Mouse (Mus musculus) stomach, embryonic 14.5 days (tissue): ENCODE data around the gene Spata18. TPM values are rescaled to one million over a fixed set of nuclear protein-coding genes. Genes with fewer than 3 reads are reported as not detected.
A peak's percentile ranks its signal among the peaks of the same experiment; 100 is the strongest.

ENCODE experiments used
- ATAC-seq: fragments of 200-750 bp; cut with Nextera tagmentation; 2 replicates; pipeline ENCODE4 v1.8.0; 2017; ENCODE audit warnings: low read depth, moderate TSS enrichment; ENCODE audit not compliant: insufficient number of reproducible peaks, insufficient read depth, low FRiP score
- H3K27ac ChIP-seq: fragments of 300-500 bp; sonication (generic); 2 replicates; pipeline ENCODE4 v1.5.1; 2014; ENCODE audit warnings: mild to moderate bottlenecking, low read length, moderate library complexity, mixed read lengths
- H3K27me3 ChIP-seq: fragments of 300-500 bp; sonication (generic); 2 replicates; pipeline ENCODE4 v1.6.1; 2014; ENCODE audit warnings: low read length, control low read depth, mixed read lengths; ENCODE audit not compliant: control insufficient read depth, insufficient read depth
- H3K36me3 ChIP-seq: fragments of 300-500 bp; sonication (generic); 2 replicates; pipeline ENCODE4 v1.6.1; 2014; ENCODE audit warnings: mild to moderate bottlenecking, control low read depth, low read length, moderate library complexity, mixed read lengths; ENCODE audit not compliant: control insufficient read depth, insufficient read depth
- H3K4me1 ChIP-seq: fragments of 300-500 bp; sonication (generic); 2 replicates; pipeline ENCODE4 v1.6.1; 2014; ENCODE audit warnings: low read length, control low read depth, mixed read lengths; ENCODE audit not compliant: control insufficient read depth, insufficient read depth
- H3K4me2 ChIP-seq: fragments of 300-500 bp; sonication (generic); replicated peaks from 2 replicates; pipeline ENCODE4 v1.6.1; 2014; ENCODE audit warnings: low read depth, low read length, control low read depth
- H3K4me3 ChIP-seq: fragments of 300-500 bp; sonication (generic); 2 replicates; pipeline ENCODE4 v1.5.1; 2014; ENCODE audit warnings: low read depth, low read length, control low read depth
- H3K9ac ChIP-seq: fragments of 300-500 bp; sonication (generic); replicated peaks from 2 replicates; pipeline ENCODE4 v1.6.1; 2014; ENCODE audit warnings: low read depth, mild to moderate bottlenecking, control low read depth, low read length, moderate library complexity, mixed read lengths
- H3K9me3 ChIP-seq: fragments of 300-500 bp; sonication (generic); 2 replicates; pipeline ENCODE4 v1.6.1; 2016; ENCODE audit warnings: low read depth, low read length, control low read depth; ENCODE audit not compliant: control insufficient read depth
- WGBS: fragments of 180-500 bp; shearing (Covaris S2); extraction: QIAGEN DNeasy Blood & Tissue Kit; methylation state at CpG from one replicate; pipeline ENCODE4 v1.1.7; 2014; 5-methylcytosine and 5-hydroxymethylcytosine counted together
- polyA plus RNA-seq: library from polyadenylated mRNA; unstranded; fragments of >200 nt; fragmentation: Nextera tagmentation; extraction: Ambion mirVana; gene quantifications from 2 replicates; pipeline ENCODE4 v1.2.1, GENCODE M21; 2014

Spata18 gene
- 0.21 and 0.36 TPM in 2 replicates for polyA plus RNA-seq

DNA sequence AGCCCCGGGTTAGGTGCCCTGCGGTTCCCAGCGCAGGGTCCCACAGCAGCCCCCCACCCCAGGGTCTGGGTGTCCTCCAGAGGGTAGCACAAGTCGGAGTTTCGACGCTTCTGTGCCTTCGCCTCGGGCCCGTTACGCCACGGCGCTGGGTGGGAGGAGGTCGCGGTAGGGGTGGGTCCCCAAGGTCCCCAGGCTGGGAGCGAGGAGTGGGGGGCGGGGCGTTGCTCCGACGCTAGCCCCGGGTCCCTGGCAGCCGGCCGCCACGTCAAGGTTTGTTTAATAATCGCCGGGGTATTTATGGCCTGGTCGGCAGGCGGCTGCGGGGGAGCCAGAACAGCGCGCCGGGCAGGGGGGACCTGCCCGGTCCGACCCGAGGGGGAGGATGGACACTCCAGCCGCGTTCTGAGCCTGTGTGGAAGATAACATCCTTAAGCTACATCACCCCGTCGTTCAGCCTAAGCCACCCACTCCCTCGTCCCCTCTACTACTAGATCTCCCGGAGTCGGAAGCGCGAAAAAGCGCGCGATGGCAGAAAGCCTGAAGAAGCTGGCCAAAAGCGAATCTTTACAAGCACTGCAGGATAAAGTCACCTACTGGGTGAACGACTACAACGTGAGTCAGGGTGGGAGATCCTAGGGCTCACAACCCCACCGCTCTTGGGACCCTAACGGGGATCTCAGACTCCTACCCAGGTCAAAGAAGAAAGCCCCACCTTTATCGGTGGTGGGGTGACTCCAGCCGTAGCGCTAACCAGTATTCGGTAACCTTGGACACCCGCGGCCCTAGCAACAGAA lies at the start of gene Spata18:
Gene Spata18, plus strand, starts transcription at position 319 of the 794 bp plus-strand sequence.
- Histone ChIP-seq H3K9ac (peak within 1 kb of the TSS; percentile 36), H3K4me1 (peaks cover 12% of the 10 kb centered on the region; the same call in 1 of the 2 replicates), H3K36me3 (no peaks in the 10 kb centered on the region), H3K9me3 (no peaks in the 10 kb centered on the region), H3K27ac (no peak within 1 kb of the TSS), H3K4me2 (peak within 1 kb of the TSS; percentile 98), H3K4me3 (peak within 1 kb of the TSS; percentile 54), H3K27me3 (peaks cover 34% of the 10 kb centered on the region)
- ATAC-seq = peak; percentile 26; the same call in 1 of the 2 replicates
- under 1% methylated on average over 57 of the region's 57 CpGs for WGBS

DNA sequence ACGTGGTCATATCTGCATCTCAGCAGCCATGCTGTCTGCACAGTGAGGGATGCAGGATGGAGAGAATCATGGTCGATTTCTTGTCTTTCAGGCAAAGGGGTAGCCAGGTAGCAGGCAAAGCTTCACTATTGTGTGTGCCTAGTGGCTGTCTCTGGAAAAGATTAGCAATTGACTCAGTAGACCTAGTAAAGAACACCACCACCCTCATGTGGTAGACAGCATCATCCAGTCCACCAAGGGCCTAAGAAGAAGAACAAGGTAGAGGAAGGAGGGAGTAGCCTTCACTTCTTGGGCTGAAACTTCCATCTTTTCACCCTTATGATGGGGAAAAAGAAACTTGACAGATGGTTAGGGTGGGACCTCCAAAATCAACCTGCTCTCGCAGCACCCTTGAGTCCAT lies 48.3 kb upstream of the Spata18 start:
- Histone ChIP-seq H3K4me2 (no peak overlapping the region), H3K36me3 (no peaks in the 10 kb centered on the region), H3K9me3 (no peaks in the 10 kb centered on the region), H3K4me1 (no peaks in the 10 kb centered on the region), H3K4me3 (no peak overlapping the region), H3K9ac (no peak overlapping the region), H3K27ac (no peak overlapping the region), H3K27me3 (no peaks in the 10 kb centered on the region)
- no peak for ATAC-seq
- 78% methylated on average over 3 of the region's 3 CpGs for WGBS

DNA sequence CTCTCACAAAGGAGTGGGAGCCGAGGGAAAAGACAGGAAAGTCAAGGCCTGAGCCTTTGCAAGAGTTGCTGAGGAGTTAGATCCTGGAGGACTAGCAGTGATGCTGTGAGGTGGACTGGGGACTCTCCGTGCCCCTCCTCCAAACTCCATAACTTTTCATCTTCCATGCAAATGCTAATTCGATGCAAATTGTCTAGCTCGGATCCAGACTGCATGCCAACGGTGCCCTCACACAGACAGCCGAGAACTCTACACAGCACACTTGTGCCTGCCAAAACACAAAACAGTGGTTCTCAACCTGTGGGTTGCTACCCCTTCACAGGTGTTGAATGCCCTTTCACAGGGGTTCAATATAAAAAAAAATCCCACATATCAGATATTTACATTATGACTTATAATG lies 46.6 kb upstream of the Spata18 start:
- WGBS = 89% methylated on average over 6 of the region's 6 CpGs
- Histone ChIP-seq H3K27ac (no peak overlapping the region), H3K4me1 (no peaks in the 10 kb centered on the region), H3K4me2 (no peak overlapping the region), H3K4me3 (no peak overlapping the region), H3K36me3 (no peaks in the 10 kb centered on the region), H3K27me3 (no peaks in the 10 kb centered on the region), H3K9ac (no peak overlapping the region), H3K9me3 (no peaks in the 10 kb centered on the region)
- ATAC-seq = no peak

DNA sequence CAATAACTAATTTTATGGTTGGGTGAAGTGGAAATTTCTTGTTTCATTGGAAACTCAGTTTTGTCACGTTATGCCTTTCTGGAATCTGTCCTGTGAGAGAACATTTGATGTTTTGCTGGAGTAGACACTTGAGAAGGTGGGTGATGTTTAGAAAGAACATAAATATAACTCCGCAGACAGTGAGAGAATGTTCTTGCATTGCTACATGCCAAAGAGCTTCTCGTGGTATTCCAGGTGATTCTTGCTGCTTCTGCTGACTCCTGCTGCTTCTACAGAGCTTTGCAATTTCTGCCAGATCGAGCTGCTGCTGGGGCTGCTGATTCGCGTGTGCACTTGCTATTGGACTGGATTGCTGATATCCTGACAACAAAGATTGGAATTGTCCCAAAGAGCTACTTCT lies 46.2 kb upstream of the Spata18 start:
- no peak overlapping the region for H3K9ac ChIP-seq
- H3K9me3 ChIP-seq = no peaks in the 10 kb centered on the region; the same call in 1 of the 2 replicates
- no peak for ATAC-seq
- no peak overlapping the region for H3K4me3 ChIP-seq
- WGBS = 81% methylated on average over 6 of the region's 6 CpGs
- no peaks in the 10 kb centered on the region for H3K4me1 ChIP-seq
- H3K36me3 ChIP-seq = no peaks in the 10 kb centered on the region
- no peaks in the 10 kb centered on the region for H3K27me3 ChIP-seq
- no peak overlapping the region for H3K4me2 ChIP-seq
- no peak overlapping the region for H3K27ac ChIP-seq

DNA sequence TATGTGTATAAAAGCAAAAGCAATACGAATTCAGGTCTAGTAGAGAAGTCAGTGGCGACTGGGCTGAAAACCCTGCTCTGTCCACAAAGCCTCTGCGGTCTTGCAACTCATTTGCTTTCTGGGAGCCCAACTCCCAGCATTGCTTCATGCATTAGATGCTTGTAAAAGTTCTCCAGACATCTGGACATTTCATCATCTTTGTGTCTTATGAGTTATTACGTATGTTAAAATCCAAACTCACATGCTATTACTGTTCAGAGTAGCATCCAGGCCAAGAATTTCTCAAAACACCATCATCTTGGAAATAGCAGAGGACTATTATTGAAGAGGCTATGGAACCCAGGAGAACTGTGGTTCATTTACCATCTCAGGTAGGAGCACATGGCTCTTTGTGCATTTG lies 40.1 kb upstream of the Spata18 start:
- Histone ChIP-seq H3K4me1 (no peaks in the 10 kb centered on the region), H3K36me3 (no peaks in the 10 kb centered on the region), H3K27ac (no peak overlapping the region), H3K9ac (no peak overlapping the region), H3K4me3 (no peak overlapping the region), H3K4me2 (no peak overlapping the region), H3K9me3 (no peaks in the 10 kb centered on the region; the same call in 1 of the 2 replicates), H3K27me3 (no peaks in the 10 kb centered on the region)
- no peak for ATAC-seq
- 90% methylated on average over 4 of the region's 4 CpGs for WGBS

DNA sequence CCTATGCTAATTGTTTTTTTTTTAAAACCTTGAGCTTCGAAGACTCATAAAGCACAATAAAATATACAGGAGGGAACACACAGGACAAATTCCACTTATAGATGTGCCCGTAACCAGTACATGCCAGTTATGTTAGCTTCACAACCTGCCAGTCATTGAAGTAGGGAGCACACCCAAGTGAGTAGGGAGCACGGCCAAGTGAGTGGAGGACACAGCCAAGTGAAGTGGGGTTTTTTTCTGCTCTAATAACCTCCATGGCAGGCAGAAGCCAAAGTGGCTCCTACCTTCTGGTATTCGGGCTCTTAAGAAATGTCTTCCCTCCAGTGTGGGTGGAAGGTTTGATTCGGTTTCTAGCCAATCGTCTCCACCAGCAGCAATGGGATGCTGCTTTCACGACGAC lies 37.9 kb upstream of the Spata18 start:
- no peaks in the 10 kb centered on the region for H3K36me3 ChIP-seq
- 90% methylated on average over 8 of the region's 8 CpGs for WGBS
- H3K9ac ChIP-seq = no peak overlapping the region
- ATAC-seq = no peak
- H3K9me3 ChIP-seq = no peaks in the 10 kb centered on the region; the same call in 1 of the 2 replicates
- H3K4me1 ChIP-seq = no peaks in the 10 kb centered on the region
- no peak overlapping the region for H3K27ac ChIP-seq
- no peaks in the 10 kb centered on the region for H3K27me3 ChIP-seq
- no peak overlapping the region for H3K4me2 ChIP-seq
- no peak overlapping the region for H3K4me3 ChIP-seq

DNA sequence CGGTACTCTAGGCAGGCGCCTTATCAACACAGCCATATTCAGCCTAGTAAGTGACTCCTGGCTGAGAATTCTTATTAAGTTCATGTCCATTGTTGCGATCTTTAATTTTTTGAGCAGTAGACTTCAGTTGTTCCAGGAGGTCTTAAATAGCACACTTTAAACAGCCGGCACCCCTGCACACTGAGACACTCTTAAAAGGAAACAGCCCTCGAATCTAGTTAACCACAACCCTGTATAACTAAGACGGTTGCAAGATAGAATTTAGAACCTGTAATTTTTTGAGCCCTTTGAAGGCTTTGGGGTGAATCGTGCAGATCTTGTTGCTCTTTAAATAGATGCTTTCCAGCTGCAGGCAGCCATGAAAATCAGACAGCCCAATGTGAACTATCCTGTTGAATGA lies 36.0 kb upstream of the Spata18 start:
- 65% methylated on average over 7 of the region's 7 CpGs for WGBS
- Histone ChIP-seq H3K9ac (no peak overlapping the region), H3K4me1 (no peaks in the 10 kb centered on the region), H3K4me3 (no peak overlapping the region), H3K27me3 (no peaks in the 10 kb centered on the region), H3K4me2 (no peak overlapping the region), H3K9me3 (no peaks in the 10 kb centered on the region), H3K27ac (no peak overlapping the region), H3K36me3 (no peaks in the 10 kb centered on the region)
- ATAC-seq = no peak

DNA sequence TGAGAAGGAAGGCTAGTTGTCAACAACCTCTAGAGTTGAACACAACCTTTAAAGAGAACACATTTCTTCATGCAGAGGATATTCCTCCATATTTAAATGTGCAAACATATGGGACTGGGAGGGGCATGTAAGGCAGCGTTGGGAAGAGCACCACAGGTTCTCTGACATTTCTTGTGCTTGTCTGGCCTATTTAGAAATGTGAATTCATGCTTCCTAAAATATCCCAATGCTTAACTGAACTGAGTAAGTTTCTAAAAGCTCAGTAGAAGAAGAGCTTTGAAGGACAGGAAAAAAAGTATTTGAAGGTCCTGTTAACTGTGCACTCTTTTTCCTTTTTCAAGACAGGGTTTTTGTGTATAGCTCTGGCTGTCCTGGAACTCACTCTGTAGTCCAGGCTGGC lies 32.2 kb upstream of the Spata18 start:
- no peak overlapping the region for H3K4me2 ChIP-seq
- no peaks in the 10 kb centered on the region for H3K27me3 ChIP-seq
- no peaks in the 10 kb centered on the region for H3K9me3 ChIP-seq
- no peaks in the 10 kb centered on the region for H3K4me1 ChIP-seq
- H3K36me3 ChIP-seq = no peaks in the 10 kb centered on the region
- H3K27ac ChIP-seq = no peak overlapping the region
- no peak for ATAC-seq
- 63% methylated on average over 1 of the region's 1 CpGs for WGBS
- no peak overlapping the region for H3K4me3 ChIP-seq
- no peak overlapping the region for H3K9ac ChIP-seq

DNA sequence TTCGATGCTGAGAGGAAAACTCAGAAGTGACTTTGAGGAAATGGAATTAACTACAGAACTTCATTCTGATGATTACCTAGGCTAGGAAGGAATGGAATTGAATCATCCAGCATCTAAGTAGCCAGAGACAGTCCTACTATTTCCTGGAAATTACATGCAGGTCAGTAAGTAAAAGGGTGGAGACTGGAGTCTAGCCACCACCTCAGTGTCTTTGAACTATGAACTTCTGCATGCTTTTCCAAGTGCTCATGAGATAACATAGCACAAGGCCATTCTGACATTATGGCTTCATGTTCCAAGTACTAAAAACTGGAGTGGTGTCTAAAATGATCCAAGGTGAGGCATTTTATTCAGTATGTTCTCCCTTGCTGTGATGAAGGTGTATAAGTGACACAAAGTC lies 25.7 kb upstream of the Spata18 start:
- no peak for ATAC-seq
- no peaks in the 10 kb centered on the region for H3K4me1 ChIP-seq
- H3K4me2 ChIP-seq = no peak overlapping the region
- no peaks in the 10 kb centered on the region for H3K27me3 ChIP-seq
- no peak overlapping the region for H3K9ac ChIP-seq
- no peak overlapping the region for H3K4me3 ChIP-seq
- no peaks in the 10 kb centered on the region for H3K36me3 ChIP-seq
- no peak overlapping the region for H3K27ac ChIP-seq
- no peaks in the 10 kb centered on the region for H3K9me3 ChIP-seq
- WGBS = 69% methylated on average over 1 of the region's 1 CpGs
